Mouse (Mus musculus) kidney, adult 8-10 months (tissue): ENCODE measurements at regions not wholly inside any gene's neighbourhood (a gene's known extent, or its start where the extent isn't known, plus 50 kb on each side); places are given as distances from the start of the nearest gene placed in this dataset.

ENCODE experiments used
- DNase-seq, 2 experiments: peaks; one replicate each; pipeline ENCODE4 v3.0.0; 2022

DNA sequence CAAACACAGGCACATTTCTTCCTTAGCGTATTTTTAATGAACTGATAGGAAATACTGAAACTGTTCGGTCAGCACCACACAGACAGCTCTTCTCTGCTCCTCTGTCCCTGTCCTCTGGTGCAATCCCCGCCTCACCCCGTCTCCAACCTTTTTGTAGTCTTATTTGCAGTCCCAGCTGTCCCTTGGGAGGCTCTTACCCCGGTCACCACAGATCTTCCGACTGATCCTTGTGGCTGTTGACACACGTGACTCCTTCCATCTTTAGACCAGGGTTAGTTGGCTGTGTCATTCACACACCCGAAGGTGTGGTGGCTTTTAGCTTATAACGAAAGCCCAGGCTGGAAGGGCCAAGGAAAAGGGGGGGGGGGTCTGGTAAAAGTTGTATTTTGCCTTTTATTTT lies 56.4 kb downstream of the Cyp26a1 start:
- DNase-seq: no peak

DNA sequence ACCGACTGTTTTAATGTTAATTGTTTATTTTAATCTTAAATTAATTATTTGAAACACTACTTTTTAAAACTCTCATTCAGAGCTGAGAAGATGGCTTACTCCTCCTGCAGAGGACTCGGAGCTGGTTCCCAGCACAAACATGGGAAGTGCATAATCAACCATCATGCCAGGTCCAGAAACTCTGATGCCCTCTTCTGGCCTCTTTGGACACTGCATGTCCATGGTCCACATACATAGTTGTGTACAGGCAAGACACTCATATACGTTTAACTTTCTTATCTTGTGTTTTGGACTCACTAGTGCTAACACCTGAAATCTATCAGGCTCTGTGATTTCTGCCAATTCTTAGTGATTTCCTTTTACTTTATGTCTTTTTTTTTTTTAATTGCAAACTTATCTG lies 57.8 kb downstream of the Cyp26a1 start:
- DNase-seq: no peak

DNA sequence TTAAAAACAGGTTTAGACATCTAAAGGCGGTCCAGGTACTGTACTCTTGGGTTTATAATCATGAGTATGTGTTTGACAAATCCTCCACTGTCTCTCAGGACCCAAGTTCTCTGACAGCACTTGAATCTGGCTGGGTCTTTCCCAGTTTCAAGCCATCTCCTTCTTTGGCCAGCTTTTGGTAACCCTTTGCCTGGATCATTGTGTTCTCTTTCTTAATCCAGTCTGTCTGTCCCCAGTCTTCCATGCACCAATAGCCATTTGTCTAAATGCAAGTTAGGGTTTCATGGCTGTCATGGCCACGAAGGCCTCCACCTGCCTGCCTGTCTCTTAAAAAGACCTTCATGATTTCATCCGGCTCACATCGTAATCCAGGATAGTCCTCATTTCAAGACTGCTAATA lies 71.8 kb downstream of the Cyp26a1 start:
- no peak for DNase-seq

DNA sequence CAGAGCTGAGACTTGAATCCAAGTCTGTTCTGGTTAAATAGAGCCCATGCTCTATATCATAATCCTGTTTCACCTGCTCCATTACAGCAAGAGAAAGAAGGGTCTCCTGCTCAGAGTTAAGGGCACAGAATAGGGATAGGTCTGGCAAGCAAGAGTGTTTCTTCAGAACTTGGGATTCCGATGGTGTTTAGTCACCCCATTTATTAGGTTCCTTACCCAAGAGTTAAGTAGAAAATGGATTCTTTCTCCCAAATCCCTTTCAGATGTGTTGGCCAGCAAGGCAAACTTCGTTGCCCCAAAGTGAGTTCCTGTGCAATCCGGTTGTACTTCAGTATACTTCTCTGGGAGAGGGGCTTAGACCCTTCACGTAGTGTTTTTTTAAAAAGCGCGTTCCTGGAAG lies 74.4 kb downstream of the Cyp26a1 start:
- no peak for DNase-seq

DNA sequence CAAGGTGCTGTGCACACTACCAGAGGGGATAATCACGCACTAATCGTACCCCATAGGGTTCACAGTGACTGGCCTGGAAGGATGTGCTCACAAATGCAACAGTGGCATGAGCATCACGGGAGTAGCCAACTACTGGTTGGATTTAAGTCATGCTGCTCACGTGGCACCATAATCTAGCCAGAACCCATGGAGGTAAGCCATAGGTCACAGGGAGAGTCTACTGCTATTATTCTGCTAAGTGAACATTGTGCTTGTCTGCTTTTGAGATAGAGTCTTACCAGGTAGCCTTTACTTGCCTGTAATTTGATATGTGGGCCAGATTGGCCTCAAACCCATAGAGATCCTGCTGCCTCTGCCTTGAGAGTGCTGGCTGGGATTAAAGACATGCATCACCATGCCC lies 77.0 kb downstream of the Cyp26a1 start:
- DNase-seq: no peak

DNA sequence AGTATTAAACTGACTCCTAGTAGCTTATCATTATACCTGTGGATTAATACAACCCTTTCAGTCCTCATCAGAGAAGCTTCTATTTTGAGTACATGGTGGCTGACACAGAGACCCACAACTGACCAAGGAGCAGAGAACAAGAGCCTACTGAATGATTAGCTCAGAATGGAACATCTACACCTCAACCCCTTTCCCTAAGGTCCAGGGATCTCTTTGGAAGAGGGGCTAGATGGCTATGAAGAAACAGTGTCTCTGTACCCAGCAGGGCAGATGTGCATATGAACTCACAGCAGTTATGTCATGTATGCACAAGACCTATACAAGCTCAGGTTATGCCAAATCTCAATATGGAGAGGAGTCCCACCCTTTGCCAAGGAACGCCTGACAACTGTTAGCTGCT lies 77.4 kb downstream of the Cyp26a1 start:
- no peak for DNase-seq

DNA sequence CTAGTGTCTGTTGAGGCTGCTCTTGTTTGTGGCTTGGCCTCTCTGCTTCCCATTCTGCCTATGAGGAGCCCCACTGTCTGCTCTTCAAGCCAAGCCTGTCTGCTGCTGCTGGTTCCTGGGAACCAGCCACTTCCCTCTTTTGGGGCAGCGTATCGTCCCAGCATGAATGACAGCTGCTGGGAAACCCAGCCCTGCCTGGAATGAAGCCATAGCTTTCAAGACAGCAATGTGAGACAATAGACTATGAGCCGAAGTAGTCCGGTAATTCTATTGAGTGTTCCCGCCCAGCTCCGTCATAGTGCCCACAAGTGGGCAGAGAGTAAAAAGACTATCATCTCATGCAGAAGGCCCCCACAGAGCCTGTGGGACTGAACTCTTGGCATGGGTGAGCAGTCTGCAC lies 80.4 kb downstream of the Cyp26a1 start:
- DNase-seq: no peak

DNA sequence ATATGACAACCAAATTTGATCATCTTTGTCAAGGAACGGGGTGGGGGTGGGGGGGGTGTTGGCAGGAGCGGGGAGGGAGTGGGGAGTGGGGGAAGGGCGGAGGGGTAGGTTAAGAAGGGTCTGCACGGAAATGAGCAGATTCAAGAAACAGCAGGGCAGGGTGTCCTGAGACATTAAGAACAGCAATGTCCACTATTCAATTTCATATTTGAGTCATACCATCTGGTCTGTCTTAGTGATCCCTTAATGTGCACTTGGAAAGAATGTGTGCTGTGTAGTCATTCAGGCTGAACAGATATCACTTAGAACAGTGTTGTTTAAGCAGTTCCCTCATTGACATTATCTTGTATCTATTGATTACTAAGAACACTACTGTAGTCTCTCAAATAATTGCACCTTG lies 81.0 kb downstream of the Cyp26a1 start:
- no peak for DNase-seq

DNA sequence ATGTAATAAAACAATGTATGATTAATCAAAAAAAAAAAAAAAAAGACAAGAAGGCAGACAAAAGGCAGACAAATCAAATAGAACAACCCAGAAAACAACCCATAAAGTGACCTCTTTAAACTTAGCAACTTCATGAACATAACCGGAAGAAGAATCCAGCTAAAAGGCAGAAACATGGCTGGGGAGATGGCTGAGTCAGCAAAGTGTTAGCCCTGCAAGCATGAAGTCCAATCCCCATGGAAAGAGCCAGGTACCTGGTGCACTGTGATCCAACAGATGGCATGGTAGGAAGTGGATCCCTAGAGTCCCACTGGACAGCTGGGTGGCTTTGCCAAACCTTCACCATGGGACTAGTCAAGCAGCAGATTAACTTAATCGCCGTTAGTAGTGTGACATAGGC lies 90.9 kb downstream of the Cyp26a1 start:
- DNase-seq: no peak

DNA sequence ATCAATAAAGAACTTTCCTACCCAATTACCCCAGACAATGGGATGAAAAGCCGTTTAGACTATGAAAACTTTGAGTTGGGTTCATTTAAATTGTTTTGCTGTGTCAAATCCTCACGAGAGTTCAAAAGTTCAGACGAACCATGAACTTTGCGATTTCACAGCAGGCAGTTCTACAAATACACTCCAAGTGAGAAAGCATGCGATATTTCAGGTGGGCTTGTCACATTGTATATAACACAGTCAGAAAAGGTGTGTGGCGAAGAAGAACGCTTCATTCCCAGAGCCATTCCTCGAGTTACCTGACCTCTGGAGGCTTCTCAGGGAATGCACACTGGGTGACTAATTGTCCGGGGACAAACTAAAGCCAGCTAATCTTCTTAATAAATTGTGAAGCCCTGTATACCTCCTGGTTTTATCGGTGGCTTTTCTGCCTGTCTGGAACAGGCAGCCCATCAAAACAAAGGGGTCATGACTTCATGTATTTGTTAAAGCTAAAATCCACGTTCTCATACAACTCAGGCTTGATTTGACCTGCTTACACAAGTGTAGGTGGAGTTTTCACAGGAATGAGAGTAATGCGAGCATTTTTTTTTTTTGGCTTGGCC lies 92.1 kb downstream of the Cyp26a1 start:
- DNase-seq: no peak

DNA sequence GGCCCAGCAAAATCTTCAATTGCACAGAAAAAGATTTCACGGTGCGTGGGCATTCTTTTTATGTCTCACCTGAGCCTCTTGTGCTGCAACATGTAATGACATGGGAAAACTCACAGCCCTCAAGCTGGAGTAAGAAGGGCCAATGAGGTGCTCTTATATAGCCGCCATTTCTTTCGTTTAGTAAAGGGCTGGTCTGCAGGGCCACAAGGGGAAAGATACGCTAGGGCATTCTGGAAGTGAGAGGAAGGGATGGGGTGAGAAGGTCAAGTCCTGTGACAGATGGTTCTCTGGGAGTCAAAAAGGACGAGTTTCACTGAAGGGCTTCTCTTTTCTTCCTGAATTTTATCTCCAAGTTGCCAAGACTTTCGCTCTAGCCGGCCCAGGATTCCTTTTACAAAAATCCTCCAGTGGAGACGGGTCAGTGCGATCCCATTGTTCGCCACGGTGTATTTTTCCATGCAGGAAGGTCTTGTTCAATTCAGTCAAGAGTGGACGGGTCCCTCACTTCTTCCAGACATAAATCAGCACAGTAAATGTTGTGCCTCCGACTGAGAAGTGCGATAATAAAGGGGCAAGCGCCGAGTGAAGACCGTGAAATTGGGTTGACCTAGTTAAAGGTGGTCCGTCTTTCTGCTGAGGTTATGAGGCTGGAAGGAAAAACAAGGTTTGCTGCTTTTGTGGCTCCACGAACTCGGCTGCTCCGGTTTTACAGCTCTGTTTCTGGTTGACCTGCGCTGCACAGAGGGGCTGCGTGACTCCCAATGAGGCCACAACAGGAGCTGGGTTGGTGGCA lies 92.9 kb downstream of the Cyp26a1 start:
- DNase-seq: peak in 1 of 2 experiments; percentile 4

DNA sequence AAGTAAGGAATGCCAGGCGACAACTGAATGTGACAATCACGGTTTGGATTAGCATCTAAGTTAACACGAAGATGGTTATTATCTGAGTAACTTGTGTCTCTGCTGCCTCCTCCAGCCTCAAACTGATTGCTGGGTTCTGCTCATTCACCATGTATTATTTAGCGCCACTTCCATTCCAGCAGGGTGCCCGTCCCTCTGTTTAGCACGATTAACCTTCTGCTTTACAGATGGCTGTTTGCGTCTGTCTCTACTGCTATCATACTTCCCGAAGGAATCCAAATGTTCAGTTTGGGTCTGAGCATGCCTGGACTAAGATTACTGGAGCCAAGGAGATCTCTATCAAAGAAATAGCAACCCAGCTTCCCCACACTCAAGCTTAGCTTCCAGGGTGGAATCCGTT lies 95.6 kb downstream of the Cyp26a1 start:
- no peak for DNase-seq

DNA sequence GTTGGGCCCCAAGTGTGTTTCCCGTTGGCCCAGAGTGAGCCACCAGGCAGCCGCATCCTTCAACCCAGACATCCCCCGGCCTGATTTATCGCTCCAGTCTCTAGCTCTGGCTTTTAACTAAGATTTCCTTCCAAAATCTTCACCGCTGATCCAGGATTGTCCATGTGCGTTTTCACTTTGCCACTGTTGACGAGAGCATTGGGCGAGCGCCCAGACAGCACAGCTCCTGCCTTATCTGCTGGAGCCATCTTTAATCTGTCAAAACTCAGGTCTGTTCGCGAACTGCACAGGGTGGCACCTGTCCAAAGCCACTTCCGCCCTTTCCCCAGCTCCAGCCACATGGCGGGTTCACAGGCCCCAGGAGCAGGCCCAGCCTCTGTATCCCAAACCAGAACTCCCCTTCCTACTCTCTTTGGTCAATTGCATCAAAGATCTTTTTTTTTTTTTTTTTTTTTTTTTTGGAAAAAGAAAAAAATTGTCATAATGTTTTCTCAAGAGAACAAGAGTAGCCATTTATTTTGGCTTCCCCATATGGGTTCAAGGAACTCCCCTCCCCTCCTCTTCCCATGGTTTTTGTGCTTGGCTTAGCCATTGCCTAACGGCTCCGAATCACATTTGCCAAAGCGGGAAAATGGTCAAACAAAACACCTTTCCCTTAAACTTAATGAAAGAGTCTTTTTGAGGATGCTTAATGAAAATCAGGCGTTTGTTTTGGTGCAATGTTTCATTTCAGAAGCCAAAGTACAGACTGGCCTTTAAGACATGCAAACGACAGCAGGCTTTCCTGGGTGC lies 98.2 kb downstream of the Cyp26a1 start:
- DNase-seq: peak; percentile 62 to 66

DNA sequence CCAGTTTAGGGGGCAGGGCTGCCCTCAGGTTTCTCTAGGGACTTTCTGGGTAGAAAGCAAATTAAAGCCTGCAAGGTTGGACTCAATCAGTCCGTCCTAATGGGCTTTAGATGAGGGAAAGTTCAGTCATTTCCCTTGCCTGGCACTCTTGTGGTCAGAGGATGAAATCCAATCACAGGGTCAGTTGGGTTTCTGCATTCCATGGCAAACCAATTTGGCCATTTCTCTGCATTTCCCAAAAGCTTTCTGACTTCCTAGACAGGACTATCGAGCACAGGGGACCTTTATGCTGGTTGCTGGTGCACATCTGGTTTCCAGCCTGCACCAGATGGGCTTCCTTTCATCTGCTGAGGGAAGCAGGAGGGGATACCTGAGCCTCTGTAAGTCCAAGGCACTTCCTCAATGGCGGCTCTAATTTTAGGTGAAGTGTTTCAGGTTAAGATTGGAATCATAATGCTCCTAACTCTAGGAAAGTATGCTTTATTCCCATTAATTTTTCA lies 102.6 kb downstream of the Cyp26a1 start:
- no peak for DNase-seq

DNA sequence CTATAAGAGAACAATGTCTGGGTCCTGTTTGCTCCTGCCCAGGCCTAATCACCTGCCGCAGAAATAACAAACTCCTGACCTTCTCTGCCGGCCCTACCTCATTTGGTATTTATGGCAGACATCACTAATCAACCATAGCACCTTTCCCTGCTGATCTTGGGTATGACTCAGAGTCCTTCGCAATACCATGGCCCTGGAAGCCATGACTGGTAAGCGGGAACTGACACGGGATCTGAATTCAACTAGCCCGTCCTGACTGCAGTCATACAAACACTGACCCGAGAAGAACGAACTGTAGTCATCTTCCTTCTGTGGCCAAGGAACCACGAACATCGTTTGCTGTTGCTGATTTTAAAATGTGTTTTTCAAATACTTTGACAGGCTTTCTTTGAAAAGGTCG lies 112.1 kb downstream of the Cyp26a1 start:
- DNase-seq: no peak

DNA sequence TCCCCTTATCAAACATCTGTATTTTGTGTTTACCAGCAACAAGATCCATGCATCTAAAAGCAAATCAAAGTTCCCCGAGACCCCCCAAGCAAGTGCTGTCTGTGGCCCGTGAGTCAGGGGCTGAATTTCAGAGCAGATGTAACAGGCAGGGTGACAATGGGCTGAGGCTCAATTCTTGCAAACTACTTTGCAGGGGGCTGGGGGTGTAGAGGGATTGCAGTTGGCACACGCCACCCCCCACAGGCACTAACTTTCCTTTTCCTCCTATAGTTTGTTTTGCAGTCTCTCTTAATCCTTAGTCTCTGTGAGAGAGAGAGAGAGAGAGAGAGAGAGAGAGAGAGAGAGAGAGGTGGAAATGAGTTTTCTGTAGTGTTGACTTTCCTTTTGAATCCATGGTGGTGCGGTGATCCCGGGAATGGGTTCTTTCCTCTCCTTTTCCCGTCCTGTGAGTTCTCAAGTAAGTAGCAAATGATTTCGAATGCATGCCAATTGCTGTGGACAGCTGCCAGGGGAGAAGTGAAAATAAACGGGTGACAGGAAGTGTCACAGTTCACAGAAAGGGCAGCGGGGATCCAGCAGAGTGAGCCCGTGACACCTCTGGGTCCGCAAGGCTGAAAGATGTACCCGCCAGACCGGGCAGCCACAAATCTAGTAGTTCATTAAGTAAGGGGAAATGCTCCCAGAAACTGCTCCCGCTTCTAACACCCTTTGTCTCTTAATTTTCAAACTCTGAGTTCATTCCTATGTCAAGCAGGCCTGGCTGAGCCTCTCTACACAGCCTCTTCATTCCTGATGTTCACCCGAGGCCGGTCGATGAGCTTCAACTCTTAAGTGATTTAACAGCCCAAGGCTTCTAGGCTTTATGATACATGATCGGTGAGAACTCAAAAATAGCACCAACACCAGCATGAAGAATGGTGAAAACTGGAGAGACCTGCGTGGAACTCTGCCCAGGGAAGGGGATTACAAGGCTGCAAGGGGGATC lies 116.8 kb downstream of the Cyp26a1 start:
- peak; percentile 54 to 66 for DNase-seq

DNA sequence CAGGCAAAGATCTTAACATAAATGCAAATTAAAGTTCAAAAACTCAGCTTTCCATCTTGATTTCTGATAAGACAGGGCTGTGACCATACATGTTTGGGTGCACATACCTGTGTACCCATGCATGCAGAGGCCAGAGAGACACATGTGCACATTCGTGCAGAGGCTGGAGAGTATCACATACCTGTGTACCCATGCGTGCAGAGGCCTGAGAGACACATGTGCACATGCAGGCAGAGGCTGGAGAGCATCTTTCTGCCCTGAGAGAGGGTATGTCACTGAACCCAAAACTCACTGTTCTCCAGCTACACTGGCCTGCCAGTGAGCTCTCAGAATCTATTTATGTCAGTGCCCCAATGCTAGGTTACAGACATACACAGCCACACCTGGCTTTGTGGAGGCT lies 118.0 kb downstream of the Cyp26a1 start:
- DNase-seq: no peak

DNA sequence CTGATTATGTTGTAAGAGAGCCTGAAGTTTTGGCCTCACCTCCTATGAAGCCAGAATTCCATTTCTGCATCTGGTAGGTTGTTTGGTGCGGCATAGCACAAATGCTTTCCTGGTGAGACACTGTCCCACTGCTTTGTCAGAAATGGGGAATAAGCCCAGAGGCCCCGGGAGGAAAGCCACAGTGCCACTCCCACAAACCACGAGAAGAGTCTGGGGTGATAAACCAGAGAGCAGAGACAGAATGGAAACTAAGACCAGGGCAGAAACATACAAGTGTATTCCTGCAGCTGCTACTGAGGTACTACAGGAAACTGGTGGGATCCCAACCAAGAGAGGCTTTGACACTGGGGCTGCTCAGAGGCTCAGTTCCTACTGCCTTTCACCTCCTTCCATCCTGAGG lies 123.6 kb downstream of the Cyp26a1 start:
- no peak for DNase-seq

DNA sequence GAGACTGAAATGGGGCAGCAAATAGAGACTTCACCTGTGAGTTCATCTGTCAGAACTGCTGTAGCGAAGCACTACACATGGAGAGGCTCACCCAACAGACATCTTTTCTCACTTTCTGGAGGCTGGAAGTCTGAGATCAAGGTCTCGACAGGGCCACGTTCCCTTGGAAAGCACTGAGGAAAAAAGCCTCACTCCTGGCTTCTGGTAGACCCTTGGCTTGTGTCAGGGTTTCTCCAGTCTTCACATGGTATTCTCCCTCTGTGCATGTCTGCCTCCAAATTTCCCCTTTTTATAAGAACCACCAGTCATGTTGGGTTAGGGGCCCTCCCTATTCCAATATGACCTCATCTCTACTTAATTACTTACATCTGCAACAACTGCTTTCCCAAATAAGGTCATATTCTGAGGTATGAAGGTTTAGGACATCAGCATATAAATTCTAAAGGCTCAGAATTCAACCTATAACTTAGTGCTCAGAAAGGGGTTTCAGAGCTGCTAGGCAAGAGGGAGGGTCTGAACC lies 124.1 kb downstream of the Cyp26a1 start:
- DNase-seq: no peak

DNA sequence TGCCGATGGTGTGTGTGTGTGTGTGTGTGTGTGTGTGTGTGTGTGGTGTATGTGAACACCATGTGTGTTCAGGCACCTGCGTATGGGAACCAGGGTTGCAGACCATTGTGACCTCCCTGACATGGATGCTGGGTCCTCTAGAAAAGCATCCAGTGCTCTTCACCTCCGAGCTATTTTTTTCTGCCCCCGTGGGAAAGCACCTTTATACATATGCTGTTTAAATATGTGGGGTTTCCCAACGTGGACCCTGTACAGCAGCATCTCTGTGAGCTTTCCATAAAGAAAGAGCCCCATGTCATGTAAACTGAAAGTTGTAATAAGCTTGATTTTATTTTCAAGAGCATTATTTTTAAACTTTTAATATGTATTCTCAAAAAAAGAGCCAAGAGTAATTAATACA lies 126.6 kb downstream of the Cyp26a1 start:
- DNase-seq: no peak

DNA sequence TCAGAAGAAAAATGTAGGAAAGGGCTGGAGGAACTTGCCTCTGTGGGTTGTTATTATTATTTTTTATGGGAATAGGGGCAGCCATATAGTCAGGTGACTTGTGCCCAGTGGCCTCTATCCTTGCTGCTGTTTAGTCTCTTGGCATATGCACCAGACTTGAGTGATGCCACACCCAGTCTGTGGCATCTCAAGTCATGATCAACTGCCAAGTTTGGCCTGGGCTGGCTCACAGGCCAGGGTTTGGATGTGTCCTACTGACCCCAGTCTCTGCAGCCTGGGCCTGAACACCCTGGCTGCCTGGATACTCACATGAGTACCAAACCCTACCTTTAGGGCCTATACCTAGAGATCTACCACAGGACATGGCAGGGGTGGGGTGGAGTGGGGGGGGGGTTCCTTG lies 133.8 kb downstream of the Cyp26a1 start:
- DNase-seq: no peak

DNA sequence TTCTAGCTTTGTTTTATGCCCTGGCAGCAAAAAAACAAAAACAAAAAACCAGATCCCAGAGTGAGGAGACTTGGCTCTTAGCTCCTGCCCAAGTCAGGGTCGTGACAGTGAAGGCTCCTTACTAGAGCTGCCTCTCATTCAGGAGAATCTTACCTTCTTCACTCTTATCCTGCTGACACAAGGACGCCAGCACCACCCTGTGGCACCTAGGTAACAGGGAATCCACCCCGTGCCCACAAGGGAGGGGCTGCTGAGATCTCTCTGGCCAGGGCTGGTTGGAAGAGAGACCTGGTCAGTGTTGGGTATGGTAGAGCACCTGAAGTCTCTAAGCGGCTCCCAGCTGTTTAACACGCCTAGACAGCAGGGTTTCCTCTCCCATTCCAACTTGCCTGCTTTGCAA lies 139.3 kb downstream of the Cyp26a1 start:
- DNase-seq: no peak
